Mouse (Mus musculus) G1E (cell line): ENCODE measurements around the gene Bpifa1. TPM values are rescaled to one million over a fixed set of nuclear protein-coding genes. Genes with fewer than 3 reads are reported as not detected.

Experiments used
- ATAC-seq: 2 replicates; pipeline ENCODE4 v1.8.0; 2016; ENCODE audit warnings: mild to moderate bottlenecking; ENCODE audit not compliant: insufficient number of reproducible peaks, poor library complexity, low FRiP score, severe bottlenecking; ENCODE audit errors: extremely low read depth
- DNase-seq: peaks from one replicate; pipeline ENCODE4 v3.0.0; 2012; ENCODE audit warnings: low spot score
- H3K27me3 ChIP-seq: 2 replicates; pipeline ENCODE4 v1.6.1; 2012; ENCODE audit warnings: mild to moderate bottlenecking, low read length, inconsistent platforms; ENCODE audit not compliant: insufficient read depth
- H3K36me3 ChIP-seq: replicated peaks from 2 replicates; pipeline ENCODE3; 2012; ENCODE audit warnings: mild to moderate bottlenecking, inconsistent platforms
- H3K4me1 ChIP-seq: 2 replicates; pipeline ENCODE4 v1.6.1; 2012; ENCODE audit warnings: low read depth, low read length, inconsistent platforms, mixed read lengths; ENCODE audit not compliant: insufficient read depth
- H3K4me3 ChIP-seq: 2 replicates; pipeline ENCODE4 v1.5.1; 2012; ENCODE audit warnings: low read depth, mild to moderate bottlenecking, inconsistent platforms, low read length, moderate library complexity, mixed read lengths
- H3K9me3 ChIP-seq: replicated peaks from 2 replicates; pipeline ENCODE4 v1.6.1; 2012; ENCODE audit warnings: inconsistent platforms
- CTCF ChIP-seq: IDR thresholded peaks from 2 replicates; pipeline ENCODE4 v1.5.1; 2012; ENCODE audit warnings: low read depth, low read length, inconsistent platforms, mixed read lengths
- GATA1 ChIP-seq: IDR thresholded peaks from 2 replicates; pipeline ENCODE4 v1.6.1; 2012; ENCODE audit warnings: borderline replicate concordance, low read length, inconsistent platforms, mixed read lengths
- GATA2 ChIP-seq: IDR thresholded peaks from 2 replicates; pipeline ENCODE4 v1.6.1; 2012; ENCODE audit warnings: low read depth, low read length, inconsistent platforms, borderline replicate concordance
- POLR2AphosphoS5 ChIP-seq: IDR thresholded peaks from 2 replicates; pipeline ENCODE4 v1.6.1; 2012; ENCODE audit warnings: low read depth, low read length, inconsistent platforms; ENCODE audit not compliant: insufficient replicate concordance
- TAL1 ChIP-seq: conservative IDR thresholded peaks from 2 replicates; pipeline ENCODE4 v1.6.1; 2012; ENCODE audit warnings: low read depth, low read length, inconsistent platforms, mixed read lengths
- polyA plus RNA-seq: library from polyadenylated mRNA; stranded (reverse); fragments of >175 nt; gene quantifications from 2 replicates; pipeline ENCODE4 v1.2.3, GENCODE M21; 2012
- total RNA-seq, 2 experiments: library from RNA; stranded (forward) in 1 of 2; stranded (reverse) in 1 of 2; fragments of 200-1000 nt in 1 of 2; fragments of >200 nt in 1 of 2; fragmentation: Nextera tagmentation in 1 of 2; gene quantifications; 2 replicates each; pipeline ENCODE4 v1.2.3; 2014 to 2017

Bpifa1 gene
- total and polyA plus RNA-seq, 3 experiments = not detected

DNA sequence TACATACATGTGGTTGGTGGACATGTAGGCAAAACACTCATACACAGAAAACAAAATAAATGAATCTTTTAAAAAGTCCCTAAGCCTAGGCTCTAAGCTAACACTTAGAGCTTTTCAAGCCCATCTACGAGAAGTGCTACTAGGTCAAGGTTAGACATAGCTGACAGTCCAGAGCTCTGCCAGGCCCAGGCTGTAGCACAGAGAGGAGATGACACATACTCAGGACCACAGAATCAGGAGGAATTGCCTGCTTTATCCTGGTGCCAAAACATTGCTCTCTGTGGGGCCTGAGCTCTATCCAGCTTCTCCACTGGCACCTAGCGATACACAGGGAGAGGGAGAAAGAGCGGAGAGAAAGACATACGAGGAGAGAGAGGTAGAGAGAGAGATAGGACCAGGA lies 50.4 kb downstream of the Bpifa1 start:
- no peak for ATAC-seq
- TF ChIP-seq POLR2AphosphoS5 (no peak), GATA2 (no peak), CTCF (no peak), GATA1 (no peak), TAL1 (no peak)
- Histone ChIP-seq H3K27me3 (peaks cover 14% of the 10 kb centered on the region; the same call in 1 of the 2 replicates), H3K4me1 (no peaks in the 10 kb centered on the region), H3K36me3 (no peaks in the 10 kb centered on the region), H3K9me3 (no peaks in the 10 kb centered on the region), H3K4me3 (no peak overlapping the region)
- DNase-seq = no peak

DNA sequence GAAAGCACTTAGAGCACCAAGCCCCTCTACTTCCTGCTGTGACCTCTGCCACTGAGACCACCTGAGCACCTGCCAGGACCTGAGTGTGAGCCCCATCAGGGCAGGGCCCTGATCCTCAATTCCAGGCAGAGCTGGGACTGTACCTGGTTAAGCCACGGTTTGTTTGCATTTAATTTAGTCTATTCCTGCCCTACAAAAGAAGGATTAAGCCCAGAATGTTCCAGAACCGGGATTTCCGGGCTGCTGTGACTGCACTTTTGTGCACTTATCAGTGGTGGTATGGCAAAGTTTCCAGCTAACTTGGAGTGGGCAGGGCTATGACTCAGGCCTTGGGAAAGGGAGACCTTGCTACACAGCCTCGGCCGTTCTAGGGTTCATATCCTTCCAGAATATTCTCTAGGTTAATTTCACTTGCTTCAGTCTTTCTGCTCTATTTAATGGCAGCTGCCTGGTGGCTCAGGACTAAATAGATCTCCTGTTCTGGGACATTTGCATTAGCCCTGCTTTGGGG lies 51.4 kb downstream of the Bpifa1 start:
- TF ChIP-seq TAL1 (no peak), POLR2AphosphoS5 (no peak), CTCF (no peak), GATA1 (no peak), GATA2 (no peak)
- DNase-seq = no peak
- H3K4me1 ChIP-seq = no peaks in the 10 kb centered on the region
- H3K4me3 ChIP-seq = no peak overlapping the region
- no peak for ATAC-seq
- H3K9me3 ChIP-seq = no peaks in the 10 kb centered on the region
- peaks cover 15% of the 10 kb centered on the region; the same call in 1 of the 2 replicates for H3K27me3 ChIP-seq
- no peaks in the 10 kb centered on the region for H3K36me3 ChIP-seq

DNA sequence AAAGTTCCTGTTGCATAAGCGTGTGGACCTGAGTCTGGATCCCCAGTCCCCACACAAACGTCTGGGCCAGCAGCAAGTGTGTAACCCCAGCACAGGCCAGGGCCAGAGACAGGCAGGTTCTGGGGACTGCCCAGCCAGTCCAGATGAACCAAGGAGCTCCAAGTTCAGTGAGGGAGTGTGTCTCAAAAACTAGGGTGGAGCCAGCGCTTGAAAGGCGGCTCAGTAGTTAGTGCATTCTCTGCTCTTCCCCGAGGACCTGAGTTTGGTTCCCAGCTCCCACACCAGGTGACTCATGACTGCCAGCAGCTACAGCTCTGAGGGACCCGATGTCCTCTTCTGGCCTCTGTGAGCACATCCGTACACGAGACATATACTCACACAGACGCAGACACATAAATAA lies 54.4 kb downstream of the Bpifa1 start:
- DNase-seq = no peak
- Histone ChIP-seq H3K4me3 (no peak overlapping the region), H3K36me3 (no peaks in the 10 kb centered on the region), H3K4me1 (no peaks in the 10 kb centered on the region), H3K9me3 (no peaks in the 10 kb centered on the region), H3K27me3 (peaks cover 12% of the 10 kb centered on the region)
- TF ChIP-seq GATA1 (no peak), GATA2 (no peak), POLR2AphosphoS5 (no peak), CTCF (no peak), TAL1 (no peak)
- ATAC-seq = no peak

Other genes with a start within 250 kb of the Bpifa1 start
- gene Bpifb6, start 242.5 kb upstream of the Bpifa1 start, total RNA-seq (2014; fragmentation: Nextera tagmentation) = not detected in 2 replicates
- gene Bpifb6, start 242.5 kb upstream of the Bpifa1 start, total RNA-seq (2017) = not detected in 2 replicates
- gene Bpifb6, start 242.5 kb upstream of the Bpifa1 start, polyA plus RNA-seq = not detected in 2 replicates
- not detected in 2 replicates for gene Bpifb3, start 224.7 kb upstream of the Bpifa1 start, total RNA-seq (2014; fragmentation: Nextera tagmentation)
- not detected in 2 replicates for gene Bpifb3, start 224.7 kb upstream of the Bpifa1 start, total RNA-seq (2017)
- not detected in 2 replicates for gene Bpifb3, start 224.7 kb upstream of the Bpifa1 start, polyA plus RNA-seq
- not detected in 2 replicates for gene Bpifb4, start 204.7 kb upstream of the Bpifa1 start, total RNA-seq (2014; fragmentation: Nextera tagmentation)
- not detected in 2 replicates for gene Bpifb4, start 204.7 kb upstream of the Bpifa1 start, total RNA-seq (2017)
- gene Bpifb4, start 204.7 kb upstream of the Bpifa1 start, polyA plus RNA-seq = not detected in 2 replicates
- not detected in 2 replicates for gene Bpifa6, start 167.9 kb upstream of the Bpifa1 start, total RNA-seq (2014; fragmentation: Nextera tagmentation)
- not detected in 2 replicates for gene Bpifa6, start 167.9 kb upstream of the Bpifa1 start, total RNA-seq (2017)
- gene Bpifa6, start 167.9 kb upstream of the Bpifa1 start, polyA plus RNA-seq = not detected in 2 replicates
- not detected in 2 replicates for gene Bpifa2, start 134.6 kb upstream of the Bpifa1 start, total RNA-seq (2014; fragmentation: Nextera tagmentation)
- 0.49 TPM in 1 of 2 replicates, not detected in the other for gene Bpifa2, start 134.6 kb upstream of the Bpifa1 start, total RNA-seq (2017)
- not detected in 2 replicates for gene Bpifa2, start 134.6 kb upstream of the Bpifa1 start, polyA plus RNA-seq
- not detected in 2 replicates for gene Bpifa3, start 12.5 kb upstream of the Bpifa1 start, total RNA-seq (2014; fragmentation: Nextera tagmentation)
- not detected in 2 replicates for gene Bpifa3, start 12.5 kb upstream of the Bpifa1 start, total RNA-seq (2017)
- gene Bpifa3, start 12.5 kb upstream of the Bpifa1 start, polyA plus RNA-seq = not detected in 2 replicates
- not detected in 2 replicates for gene Bpifa5, start 19.7 kb downstream of the Bpifa1 start, total RNA-seq (2014; fragmentation: Nextera tagmentation)
- not detected in 2 replicates for gene Bpifa5, start 19.7 kb downstream of the Bpifa1 start, total RNA-seq (2017)
- gene Bpifa5, start 19.7 kb downstream of the Bpifa1 start, polyA plus RNA-seq = not detected in 2 replicates
- not detected in 2 replicates for gene Bpifb1, start 47.9 kb downstream of the Bpifa1 start, total RNA-seq (2014; fragmentation: Nextera tagmentation)
- gene Bpifb1, start 47.9 kb downstream of the Bpifa1 start, total RNA-seq (2017) = 0.05 TPM in 1 of 2 replicates, not detected in the other
- gene Bpifb1, start 47.9 kb downstream of the Bpifa1 start, polyA plus RNA-seq = not detected in 2 replicates
- not detected in 2 replicates for gene Bpifb5, start 80.9 kb downstream of the Bpifa1 start, total RNA-seq (2014; fragmentation: Nextera tagmentation)
- 0.11 TPM in 1 of 2 replicates, not detected in the other for gene Bpifb5, start 80.9 kb downstream of the Bpifa1 start, total RNA-seq (2017)
- gene Bpifb5, start 80.9 kb downstream of the Bpifa1 start, polyA plus RNA-seq = not detected in 2 replicates
- gene Bpifb9a, start 115.0 kb downstream of the Bpifa1 start, total RNA-seq (2014; fragmentation: Nextera tagmentation) = not detected in 2 replicates
- 0.22 TPM in 1 of 2 replicates, not detected in the other for gene Bpifb9a, start 115.0 kb downstream of the Bpifa1 start, total RNA-seq (2017)
- gene Bpifb9a, start 115.0 kb downstream of the Bpifa1 start, polyA plus RNA-seq = not detected in 2 replicates
- not detected in 2 replicates for gene Bpifb9b, start 164.3 kb downstream of the Bpifa1 start, total RNA-seq (2014; fragmentation: Nextera tagmentation)
- not detected in 2 replicates for gene Bpifb9b, start 164.3 kb downstream of the Bpifa1 start, total RNA-seq (2017)
- not detected in 2 replicates for gene Bpifb9b, start 164.3 kb downstream of the Bpifa1 start, polyA plus RNA-seq
- gene Cdk5rap1, start 230.1 kb downstream of the Bpifa1 start, total RNA-seq (2014; fragmentation: Nextera tagmentation) = 20.0 and 24.8 TPM in 2 replicates
- gene Cdk5rap1, start 230.1 kb downstream of the Bpifa1 start, total RNA-seq (2017) = 21.7 and 21.8 TPM in 2 replicates
- 0.81 and 1.2 TPM in 2 replicates for gene Cdk5rap1, start 230.1 kb downstream of the Bpifa1 start, polyA plus RNA-seq